Mouse (Mus musculus) forelimb bud, embryonic 11.5 days (tissue): ENCODE results near the gene Fgr.

Experiments
- DNase-seq: peaks from one replicate; pipeline ENCODE4 v3.0.0-alpha.2; 2012; ENCODE audit warnings: low read depth, low spot score

The Fgr gene

DNA sequence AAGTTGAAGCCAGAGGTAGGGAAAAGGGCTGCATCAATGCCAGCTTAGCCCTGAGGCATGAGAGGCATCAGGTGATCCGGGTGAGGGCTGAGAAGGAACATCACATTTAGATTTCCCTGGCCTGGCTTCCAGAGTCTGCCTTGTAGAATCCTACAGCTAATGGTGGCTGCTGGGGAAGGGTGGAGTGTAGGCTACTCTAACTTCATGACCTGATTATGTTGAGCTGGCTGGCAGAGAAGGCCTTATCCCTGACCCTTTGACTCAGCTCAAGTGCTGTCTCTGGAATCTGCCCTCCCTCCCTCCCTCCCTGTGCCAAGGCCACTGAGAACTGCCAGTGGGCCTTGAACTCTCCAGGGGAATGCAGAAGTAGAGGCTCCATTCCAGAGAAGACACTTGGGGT is 61.6 kb downstream of the Fgr start:
- no peak for DNase-seq

DNA sequence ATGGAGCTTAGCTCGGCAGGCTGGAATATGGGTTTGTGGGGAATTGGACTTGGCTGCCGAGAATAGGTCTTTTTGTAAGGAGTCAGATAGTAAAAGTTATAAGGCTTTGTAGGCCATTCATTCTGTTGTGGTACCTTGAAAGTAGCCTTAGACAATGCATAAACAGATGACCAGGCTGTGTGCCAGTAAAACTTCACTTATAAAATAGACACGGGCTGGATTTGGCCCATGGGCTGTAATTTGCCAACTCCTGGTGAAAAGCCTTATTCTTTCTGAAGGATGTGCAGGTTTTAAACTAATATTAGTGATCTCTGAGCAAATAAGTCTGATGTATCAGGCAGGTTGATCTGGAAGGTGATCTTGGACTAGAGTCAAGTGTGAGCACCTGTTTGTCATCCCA is 62.1 kb downstream of the Fgr start:
- DNase-seq = no peak

DNA sequence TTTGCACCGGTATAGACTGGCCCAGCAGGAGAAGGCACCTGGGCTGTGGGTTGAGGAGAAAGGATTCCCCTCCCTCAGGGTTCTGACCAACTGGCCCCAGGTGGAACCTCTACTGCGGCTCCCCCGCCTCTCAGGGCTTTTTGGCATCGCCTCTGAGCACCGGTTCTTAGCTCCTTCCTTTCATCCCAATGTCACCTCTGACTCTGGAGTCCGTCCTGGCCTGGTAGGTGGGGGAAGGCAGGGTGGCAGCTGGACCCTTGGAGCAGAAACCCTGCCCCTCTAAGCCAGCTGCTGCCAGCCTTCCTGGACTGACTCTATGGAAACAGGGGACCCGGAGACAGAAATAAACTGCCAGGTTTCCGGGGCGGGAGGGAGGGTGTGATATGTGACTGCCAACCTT is 63.4 kb downstream of the Fgr start:
- DNase-seq = no peak

DNA sequence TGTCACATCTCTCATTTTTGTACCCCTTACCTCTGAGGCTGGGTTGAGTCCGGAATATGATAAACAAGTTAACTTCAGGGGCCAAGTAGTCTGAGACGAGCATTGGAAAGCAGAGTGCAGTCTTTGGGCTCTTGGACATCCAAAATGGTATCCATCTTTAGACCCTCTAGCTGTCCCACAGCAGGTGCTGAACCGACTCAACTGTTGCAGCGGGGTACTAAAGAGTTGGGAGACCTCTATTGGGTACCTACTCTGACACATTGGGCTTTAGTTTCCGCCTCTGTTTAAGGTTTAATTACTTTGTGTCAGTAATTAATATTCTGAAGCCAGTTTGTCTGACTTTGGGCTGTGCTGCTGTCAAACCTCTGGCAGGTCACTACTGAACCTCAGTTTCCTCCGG is 63.9 kb downstream of the Fgr start:
- DNase-seq = no peak

DNA sequence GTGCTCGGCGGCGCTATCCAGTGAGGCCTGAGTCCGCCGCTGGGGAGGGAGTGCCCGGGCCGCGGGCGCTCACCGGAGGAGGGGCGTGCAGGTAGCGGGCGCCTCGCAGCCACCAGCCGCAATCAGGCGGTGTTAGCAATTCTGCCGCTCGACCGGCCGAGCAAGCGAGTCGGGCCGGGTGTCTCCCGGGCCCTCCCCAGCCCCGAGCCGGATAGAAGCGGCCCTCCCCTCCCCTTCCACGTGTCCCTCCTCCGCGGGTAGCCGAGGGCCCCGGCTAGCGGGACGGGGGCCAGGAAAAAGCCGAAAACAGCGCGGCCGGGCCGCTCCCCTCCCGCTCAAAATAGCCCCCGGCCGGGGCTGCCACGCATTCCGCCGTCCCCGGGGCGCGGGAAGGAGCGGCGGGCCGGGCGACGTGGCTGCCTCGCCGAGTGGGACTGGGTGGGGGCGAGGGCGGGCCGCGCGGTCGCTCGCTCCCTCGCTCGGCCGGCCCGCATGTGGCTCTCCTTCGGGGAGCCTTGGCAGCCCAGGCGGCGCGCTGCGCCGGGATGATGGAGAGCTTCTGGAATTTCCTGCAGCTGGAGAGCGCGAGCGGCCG is 64.7 kb downstream of the Fgr start:
- peak; percentile 83 for DNase-seq

DNA sequence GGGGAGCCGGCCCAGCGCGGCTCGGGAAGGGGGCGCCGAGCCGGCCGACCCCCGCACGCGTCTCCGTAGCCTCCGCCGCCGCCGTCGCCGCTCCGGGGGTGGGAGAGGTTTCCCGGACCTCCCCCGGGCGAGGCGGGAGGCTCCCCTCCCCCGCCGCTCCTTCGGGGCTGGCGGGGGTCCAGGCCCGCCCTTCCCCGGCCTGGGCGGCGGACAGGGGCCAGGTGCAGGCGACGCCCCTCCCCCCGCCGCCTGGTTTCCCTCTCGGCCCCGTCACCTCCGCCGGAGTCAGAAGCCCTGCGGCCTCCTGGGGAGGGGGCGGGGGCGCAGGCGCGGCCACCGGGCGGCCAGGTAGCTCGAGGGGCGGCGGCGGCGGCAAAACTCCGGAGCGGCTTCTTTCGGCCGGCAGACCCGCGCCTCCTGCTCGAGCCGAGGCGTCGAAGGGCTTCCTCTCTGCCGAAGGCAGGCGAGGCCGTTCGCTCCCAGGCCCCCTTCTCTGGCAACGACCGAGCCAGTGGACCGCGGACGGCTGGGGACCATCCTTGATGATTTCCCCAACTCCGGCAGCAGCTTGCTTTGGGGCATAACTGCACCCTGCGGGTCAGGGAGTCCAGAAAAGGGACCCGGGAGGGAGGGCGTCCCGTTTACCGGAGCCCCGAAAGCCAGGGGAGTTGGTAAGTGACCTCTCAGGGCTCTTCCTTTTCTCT is 65.4 kb downstream of the Fgr start:
- no peak for DNase-seq

DNA sequence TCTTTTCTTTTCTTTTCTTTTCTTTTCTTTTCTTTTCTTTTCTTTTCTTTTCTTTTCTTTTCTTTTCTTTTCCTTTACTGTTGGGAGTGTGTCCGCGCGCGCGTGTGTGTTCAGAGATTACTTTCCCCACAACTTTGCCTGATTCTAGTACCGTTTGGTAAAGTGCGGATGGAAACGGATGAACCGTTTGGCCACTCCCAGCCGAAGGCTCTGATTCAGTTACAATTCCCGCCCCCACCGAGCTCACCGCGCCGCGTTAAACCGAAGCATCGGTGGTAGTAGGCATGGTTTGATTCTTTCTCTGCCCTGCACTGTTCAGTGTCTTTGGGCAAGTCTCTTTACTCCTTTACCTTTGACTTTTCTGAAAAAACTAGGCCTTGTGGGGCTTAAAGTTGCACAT is 65.9 kb downstream of the Fgr start:
- no peak for DNase-seq

DNA sequence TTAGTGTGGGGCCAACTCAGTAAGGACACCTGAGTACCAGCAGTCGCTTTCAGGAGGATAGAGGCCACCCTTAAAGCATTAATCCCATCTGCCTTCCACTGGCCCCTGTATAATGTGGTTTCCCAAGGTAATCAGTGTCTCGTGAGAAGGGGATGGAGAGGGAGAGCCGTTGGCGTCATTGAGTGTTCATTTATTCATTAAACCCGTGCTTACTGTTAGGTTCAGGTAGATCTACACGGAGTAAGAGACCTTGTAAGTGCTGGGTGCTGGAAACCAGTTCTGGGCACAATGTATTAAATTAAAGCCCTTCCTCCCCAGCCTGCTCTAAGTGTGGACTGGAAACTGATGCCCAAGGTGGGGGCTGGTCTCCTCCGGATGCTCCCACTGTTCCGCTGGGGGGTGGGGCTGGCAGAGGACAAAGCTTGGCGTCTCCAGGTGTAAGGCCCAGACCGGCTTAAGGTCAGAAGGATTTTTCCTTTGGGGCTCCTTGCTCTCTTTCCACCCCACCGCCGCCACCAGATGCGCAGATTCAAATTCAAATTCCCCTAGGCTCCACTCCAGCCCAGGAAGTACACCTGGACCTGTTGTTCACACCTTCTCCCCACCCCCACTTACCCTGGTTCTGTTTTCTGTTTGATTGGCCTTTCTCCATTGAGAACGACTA is 66.5 kb downstream of the Fgr start:
- DNase-seq = no peak

DNA sequence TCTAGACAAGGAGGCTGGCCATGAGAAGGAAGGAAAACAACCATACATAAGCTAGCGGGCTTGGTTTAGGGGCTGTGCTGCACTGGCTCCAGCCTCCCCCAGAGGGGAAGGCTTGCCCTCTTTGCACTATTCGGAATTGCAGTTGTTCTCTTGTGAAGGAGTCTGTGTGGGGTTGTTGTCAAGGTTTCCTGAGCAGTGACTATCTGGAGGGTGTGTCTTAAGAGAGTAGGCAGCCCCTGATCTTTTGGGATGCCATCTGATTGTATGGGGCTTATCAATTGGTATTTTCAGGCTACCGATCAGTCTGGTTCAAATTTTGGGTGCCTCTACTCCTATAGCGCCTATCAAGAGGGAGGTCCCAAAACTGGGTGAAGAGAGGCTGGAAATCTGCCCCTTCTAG is 68.3 kb downstream of the Fgr start:
- DNase-seq = no peak

DNA sequence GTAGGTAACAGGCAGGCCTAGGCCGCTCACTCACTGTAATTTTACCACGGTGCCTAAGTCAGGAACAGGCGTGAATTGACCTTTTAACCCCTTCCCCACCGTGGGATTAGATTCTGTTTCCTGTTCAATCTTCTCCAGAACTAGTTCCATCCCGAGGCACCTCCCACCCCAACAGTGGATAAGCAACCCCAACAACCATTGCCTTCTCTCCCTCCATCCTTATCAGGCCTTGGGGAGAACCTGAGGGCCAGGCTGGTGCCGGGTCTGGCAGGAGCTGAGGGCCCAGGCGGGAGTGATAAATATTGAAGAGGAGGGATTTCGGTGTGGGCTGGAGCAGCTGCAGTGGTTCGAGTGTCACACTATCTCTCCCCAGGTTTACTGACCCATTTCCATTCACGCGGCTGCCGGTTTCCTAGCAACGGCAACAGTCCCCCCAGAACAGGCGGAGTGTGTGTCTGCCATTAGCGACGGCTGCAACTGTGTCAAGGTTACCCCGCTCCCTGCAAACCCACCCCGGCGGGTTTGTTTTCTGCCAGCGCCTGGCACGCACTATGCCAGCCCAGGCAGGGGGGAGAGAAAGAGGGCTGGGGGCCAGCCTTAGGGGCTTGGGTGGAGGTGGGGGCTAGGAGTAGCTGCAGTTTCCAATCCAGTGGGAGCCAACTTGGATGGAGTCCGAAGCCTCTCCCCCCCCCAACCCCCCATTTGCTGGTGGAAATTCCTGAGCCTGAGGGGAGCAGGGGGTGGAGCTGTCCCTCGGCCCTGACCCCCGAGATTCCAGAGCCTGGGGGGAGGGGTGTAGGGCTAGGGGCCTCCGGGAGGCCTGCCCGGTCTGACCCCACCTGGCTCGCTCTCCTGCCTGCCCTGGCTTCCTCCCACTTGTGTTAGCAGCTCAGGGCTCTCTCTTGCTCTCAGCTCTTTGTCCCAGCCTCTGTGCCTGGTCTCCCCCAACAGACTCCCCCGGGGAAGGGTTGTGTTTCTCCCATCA is 69.0 kb downstream of the Fgr start:
- DNase-seq = peak; percentile 72

DNA sequence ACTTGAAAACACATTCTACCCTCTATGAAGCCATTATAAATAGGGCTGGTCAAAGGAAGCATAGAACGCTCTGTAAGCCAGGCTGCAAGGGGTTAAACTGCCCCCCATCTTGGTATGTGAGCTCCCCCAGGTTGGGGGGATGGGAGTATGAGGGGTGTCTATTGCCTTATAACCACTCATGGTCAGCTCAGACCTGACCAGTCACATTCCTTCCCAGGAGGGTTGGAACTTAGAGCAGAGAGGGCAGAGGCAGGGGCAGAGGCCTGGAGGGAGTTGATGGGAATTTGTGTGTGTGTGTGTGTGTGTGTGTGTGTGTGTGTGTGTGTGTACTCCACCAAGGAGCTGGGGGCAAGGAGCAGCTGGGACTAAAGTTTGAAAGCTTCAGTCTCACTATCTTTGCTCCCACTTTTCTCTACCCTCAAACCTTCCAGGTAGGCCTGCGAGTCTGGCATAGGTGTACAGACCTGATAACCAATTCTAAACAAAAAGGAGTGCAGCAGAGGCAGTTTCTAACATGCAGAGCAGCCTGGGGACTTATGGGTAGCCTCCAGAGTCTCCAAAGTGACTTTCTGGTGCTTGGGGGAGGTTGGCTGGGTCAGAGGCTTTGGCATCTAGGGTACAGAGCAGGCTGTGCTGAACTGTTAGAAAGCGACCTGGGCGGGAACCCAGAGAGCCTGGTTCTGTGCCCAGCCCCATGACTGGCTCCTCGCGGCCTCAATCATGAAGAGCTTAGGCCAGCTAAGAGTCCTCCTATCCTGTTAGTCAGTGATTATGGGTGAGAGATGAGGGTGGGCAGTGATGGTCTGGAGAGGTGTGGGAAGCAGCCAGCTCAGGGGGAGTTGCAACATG is 70.1 kb downstream of the Fgr start:
- DNase-seq = no peak

DNA sequence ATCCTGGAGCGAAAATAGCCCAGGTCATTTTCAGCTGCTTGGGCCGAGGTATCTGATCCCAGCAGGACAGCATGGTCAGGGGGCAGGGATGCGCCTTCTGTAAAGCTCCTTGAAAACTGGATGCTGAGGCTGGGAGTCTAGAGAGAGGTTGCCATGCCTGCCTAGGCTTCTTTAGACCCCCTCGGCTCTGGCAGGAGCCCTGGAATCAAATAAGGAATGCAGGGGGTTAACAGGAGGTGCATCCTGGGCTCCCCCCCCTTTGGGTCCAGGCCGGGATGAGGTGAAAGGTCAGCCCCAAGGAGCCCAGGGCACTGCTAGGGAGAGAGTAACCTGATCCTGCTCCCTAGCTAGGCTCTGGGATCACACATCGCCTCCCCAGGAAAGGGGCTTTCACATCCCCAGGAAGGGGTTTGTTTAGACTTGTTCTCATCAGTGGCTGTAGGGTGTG is 70.8 kb downstream of the Fgr start:
- DNase-seq = no peak

DNA sequence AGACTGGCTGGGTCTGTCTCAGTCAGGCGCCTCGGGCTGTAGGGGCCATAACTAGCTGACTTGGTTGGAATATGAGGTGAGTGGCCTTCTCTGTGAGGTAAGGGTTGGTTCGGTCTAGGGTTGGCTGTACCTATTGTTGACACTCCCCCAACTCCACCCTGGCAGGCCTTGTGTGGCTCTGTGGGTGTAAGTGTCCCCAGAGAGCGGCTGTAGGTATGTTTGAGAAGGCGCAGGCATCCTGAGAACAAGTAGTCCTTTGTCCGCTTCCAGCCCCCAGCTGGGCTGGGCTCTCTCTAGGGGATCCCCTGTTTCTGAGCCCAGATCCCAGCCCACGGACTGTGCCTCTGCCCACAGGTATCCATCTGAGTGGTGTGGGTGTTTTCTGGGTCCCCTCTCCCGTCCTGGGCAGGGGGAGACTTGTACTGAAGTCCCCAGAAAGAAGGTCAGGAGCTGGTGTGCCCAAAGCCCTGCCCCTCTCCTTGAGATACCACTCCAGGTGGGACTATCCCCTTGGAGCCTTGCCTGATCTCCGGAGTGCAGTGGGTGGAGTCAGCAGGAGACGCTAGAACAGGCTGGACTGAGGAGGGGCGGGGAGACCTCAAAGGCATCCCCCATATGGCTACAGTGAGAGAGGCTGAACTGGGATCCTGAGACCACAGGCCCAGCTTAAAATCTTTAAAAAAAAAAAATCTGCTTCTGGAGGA is 72.0 kb downstream of the Fgr start:
- DNase-seq = no peak

DNA sequence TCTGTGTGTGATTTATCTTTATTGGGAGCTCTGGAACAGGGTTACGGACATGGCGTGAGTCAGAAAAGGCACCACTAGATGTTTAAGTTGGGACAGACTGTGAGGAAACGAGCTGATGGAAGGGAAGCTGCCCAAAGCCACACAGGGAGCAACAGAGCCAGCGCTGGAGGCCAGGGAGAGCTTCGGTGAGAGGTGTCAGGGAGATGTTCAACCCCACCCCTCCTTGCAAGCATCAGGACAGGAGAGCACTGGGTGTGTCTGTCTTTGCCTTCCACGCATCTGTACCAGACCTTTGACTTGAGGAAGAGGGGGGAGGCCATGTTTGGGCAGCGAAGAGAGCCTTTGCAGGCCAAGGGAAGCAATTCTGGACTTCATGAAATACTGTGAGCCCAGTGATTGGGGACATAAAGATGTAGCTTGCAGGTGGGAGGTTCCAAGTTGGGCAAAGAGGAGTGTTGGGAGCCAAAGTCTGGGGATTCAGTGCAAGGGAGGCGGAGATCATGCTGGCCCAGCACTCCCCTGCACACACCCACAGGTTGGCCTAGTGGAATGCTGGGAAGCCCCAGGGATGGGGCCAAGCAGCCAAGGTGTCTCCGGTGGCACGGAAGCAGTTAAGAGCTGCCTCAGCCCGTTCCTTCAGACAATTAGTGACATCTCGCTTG is 72.9 kb downstream of the Fgr start:
- DNase-seq = no peak

DNA sequence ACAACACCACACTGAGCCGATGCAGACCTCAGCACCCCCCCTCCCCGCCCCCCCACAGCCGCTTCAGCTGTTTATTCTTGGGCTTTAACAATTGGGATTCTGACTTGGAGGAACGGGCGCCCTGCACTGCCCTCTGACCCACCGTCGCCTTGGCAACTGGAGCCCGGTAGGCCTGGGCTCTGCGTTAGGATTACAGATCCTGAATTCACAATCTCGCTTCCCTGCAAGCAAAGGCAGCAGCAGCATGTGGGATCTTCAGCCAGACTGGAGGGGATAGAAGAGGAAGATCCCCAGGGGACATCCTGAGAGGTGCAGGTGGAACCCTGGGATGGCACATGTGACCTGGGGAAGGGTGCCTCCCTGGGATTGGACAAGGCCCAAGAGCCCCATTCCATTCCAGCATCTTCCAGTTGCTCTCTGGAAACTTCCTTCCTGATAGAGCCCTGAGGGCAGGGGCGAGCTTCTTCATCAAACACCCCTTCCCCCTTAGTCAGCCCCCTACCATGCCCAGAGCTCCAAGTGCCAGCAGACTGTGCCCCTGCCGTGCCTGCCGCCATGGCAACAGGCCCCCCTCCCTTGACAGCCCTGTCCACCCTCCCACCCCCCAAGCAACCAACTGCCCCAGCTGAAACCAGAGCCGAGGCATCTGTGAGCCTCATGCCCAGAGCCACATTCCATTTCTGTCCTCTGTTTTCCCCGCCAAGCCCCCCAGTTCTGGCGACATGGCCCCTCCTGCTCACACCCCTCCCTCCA is 73.6 kb downstream of the Fgr start:
- DNase-seq = no peak

DNA sequence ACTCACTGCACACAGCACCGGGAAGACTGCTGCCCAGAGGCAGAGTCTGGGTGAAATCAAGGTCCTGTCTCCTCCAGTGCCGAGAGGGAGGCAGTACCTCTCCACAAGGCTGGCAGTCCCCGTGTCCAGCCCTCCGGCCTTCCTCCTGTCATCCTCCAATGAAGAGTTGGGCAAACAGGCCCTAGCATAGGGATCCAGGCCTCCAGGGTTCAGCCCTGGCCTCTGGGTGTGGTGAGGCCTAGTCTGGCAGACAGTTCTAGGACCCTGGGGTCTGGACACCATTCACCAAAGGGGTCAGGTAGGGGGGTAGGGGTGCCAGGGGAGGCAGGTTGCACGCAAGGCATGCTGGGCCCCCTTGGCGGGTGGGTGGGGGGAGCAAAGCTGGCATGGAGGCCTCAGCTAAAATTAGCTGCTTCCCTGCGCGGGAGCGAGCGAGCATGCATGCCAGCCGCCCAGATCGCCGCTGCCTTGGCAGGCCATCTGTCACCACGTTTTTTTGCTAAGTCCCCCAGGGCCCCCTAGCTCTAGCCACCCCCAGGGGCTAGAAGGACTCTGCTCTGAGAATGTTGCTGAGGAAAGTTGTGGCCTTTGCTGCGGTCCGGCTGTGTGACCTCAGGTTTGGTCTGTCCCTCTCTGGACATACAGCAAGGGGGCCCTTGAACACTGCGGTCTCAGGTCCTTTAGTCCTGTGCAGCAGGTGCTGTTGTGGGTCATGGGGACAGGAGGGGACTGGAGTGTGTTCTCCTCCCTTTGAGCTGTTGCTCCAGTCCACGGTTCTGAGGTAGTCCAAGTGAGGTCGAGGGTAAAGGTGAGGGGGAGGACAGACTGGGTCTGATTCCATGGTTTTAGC is 75.4 kb downstream of the Fgr start:
- no peak for DNase-seq

DNA sequence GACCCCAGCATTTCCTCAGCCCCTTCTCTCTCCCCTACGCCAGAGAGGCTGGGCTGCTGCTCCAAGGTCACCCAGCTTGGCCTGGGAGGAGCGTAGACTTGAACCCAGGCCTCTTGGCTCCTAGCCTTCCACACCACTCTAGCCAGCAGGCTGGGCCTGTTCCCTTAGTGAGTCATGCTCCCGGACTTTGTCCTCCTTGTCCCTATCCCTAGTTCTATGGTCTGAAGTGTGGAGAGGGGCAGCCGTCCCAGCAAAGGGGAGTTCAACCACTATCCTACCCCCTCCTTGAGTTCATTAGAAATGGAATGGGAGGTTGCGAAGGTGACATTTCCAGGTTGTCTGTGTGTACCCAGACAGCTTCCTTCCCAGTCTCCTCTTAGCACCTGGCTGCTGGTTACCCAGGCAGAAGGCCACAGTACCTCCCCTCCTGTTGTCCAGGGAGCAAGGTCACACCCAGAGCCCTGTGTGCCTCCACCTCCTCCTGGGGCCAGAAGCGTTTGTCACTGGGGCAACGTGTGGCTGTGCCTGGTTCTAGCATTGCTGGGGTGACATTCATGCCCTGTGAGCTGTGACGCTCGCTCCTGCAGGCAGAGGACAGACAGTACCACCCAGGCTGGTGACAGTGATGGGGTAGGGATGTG is 76.4 kb downstream of the Fgr start:
- DNase-seq = no peak
